Mouse (Mus musculus) MEL (cell line): ENCODE data around the gene Tnfrsf23.

Experiments
- GATA1 ChIP-seq: IDR thresholded peaks from 2 replicates; pipeline ENCODE4 v1.6.1; 2011; ENCODE audit warnings: low read depth, low read length, improper control_type of control experiment
- NELFE ChIP-seq: IDR thresholded peaks from 2 replicates; pipeline ENCODE4 v1.6.1; 2011; ENCODE audit warnings: low read depth, low read length, improper control_type of control experiment
- ZKSCAN1 ChIP-seq: IDR thresholded peaks from 2 replicates; pipeline ENCODE4 v1.6.1; 2012; ENCODE audit warnings: low read depth, mild to moderate bottlenecking, inconsistent platforms, low read length, improper control_type of control experiment, moderate library complexity
- ZMIZ1 ChIP-seq: IDR thresholded peaks from 2 replicates; pipeline ENCODE4 v1.6.1; 2012; ENCODE audit warnings: low read depth, mild to moderate bottlenecking, inconsistent platforms, low read length, improper control_type of control experiment, moderate library complexity

DNA sequence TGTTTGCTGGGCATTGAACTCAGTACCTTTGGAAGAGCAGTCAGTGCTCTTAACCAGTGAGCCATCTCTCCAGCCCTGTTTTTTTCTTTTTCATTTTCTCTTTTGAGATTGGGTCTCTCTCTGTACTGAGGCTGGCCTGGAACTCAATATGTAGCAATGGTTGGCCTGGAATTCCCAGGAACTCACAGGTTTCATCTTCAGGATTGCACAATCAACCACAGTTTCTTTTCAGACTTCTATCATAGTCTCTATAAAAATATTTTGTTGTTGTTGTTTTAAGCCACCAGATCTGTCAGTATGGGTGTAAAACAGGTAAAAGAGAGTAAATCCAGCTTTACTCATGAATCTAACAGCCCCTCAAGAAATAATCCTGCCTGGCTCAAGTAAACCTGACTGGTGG, 24.9 kb downstream of the Tnfrsf23 start:
- TF ChIP-seq ZMIZ1: no peak
- no peak for TF ChIP-seq NELFE
- TF ChIP-seq GATA1: no peak
- TF ChIP-seq ZKSCAN1: no peak
